In genomic region chr12:29534326-29534725, GRCm38 (mm10) we compare ENCODE assay signal across 9 mouse cellular contexts. TPM values are rescaled to one million over a fixed set of nuclear protein-coding genes. Genes with fewer than 3 reads are reported as not detected.
DNase-seq lines count a peak whose midpoint lies in the region; ATAC-seq lines count a peak whose summit lies in the region.
"Had no signal": no experiment of that assay in that cellular context is flagged by ENCODE, and none has a peak within 500 bp of the region (broad histone marks: within the 10 kb centered on the region; RNA-seq: fewer than 3 reads in every experiment).

No protein-coding gene starts in this region.

- no peaks in the 10 kb centered on the region for H3K27me3 ChIP-seq in hindbrain, embryonic 14.5 days (ENCODE audit: control insufficient read depth, insufficient read depth, low read length)
- H3K27me3 ChIP-seq in neural tube, embryonic 13.5 days: no peaks in the 10 kb centered on the region

- no peaks in the 10 kb centered on the region for H3K36me3 ChIP-seq in hindbrain, embryonic 14.5 days (replicated peaks; ENCODE audit: control insufficient read depth, insufficient read depth)
- H3K36me3 ChIP-seq in neural tube, embryonic 13.5 days: no peaks in the 10 kb centered on the region
- H3K36me3 ChIP-seq: lung, embryonic 15.5 days had no signal

- peak overlapping the region; percentile 82 for H3K4me2 ChIP-seq in hindbrain, embryonic 14.5 days (replicated peaks)
- H3K4me2 ChIP-seq in neural tube, embryonic 13.5 days: peak overlapping the region; percentile 79
- H3K4me2 ChIP-seq: lung, embryonic 15.5 days had no signal

- H3K4me3 ChIP-seq in hindbrain, embryonic 14.5 days (replicated peaks; ENCODE audit: low read length): peak overlapping the region; percentile 47
- peak overlapping the region; percentile 50 for H3K4me3 ChIP-seq in neural tube, embryonic 13.5 days
- H3K4me3 ChIP-seq: lung, embryonic 15.5 days had no signal

- no peaks in the 10 kb centered on the region for H3K9me3 ChIP-seq in hindbrain, embryonic 14.5 days (ENCODE audit: control insufficient read depth, low read length)
- H3K9me3 ChIP-seq in neural tube, embryonic 13.5 days: no peaks in the 10 kb centered on the region
- H3K9me3 ChIP-seq: lung, embryonic 15.5 days had no signal

- H3K27ac ChIP-seq in hindbrain, embryonic 14.5 days: peak overlapping the region; percentile 97
- H3K27ac ChIP-seq in neural tube, embryonic 13.5 days (replicated peaks): peak overlapping the region; percentile 98
- H3K27ac ChIP-seq: lung, embryonic 15.5 days had no signal

- peak overlapping the region; percentile 81 for H3K9ac ChIP-seq in hindbrain, embryonic 14.5 days
- peak overlapping the region; percentile 90 for H3K9ac ChIP-seq in neural tube, embryonic 13.5 days
- H3K9ac ChIP-seq: lung, embryonic 15.5 days had no signal

- 3% methylated on average over 6 of the region's 6 CpGs for WGBS in hindbrain, embryonic 14.5 days
- WGBS in neural tube, embryonic 13.5 days: 4% methylated on average over 6 of the region's 6 CpGs

- H3K4me1 ChIP-seq in hindbrain, embryonic 14.5 days (replicated peaks; ENCODE audit: control insufficient read depth, insufficient read depth, low read length): peaks cover 37% of the 10 kb centered on the region
- H3K4me1 ChIP-seq in neural tube, embryonic 13.5 days (replicated peaks): peaks cover 77% of the 10 kb centered on the region
- H3K4me1 ChIP-seq: lung, embryonic 15.5 days had no signal

- no peak for DNase-seq in cerebellum, postnatal 4 days (ENCODE audit: low spot score in 2 of 2)
- DNase-seq in left cerebral cortex, postnatal 25 days (ENCODE audit: low spot score in 2 of 2): peak; percentile 60 to 83
- DNase-seq in left cerebral cortex, postnatal 4 days: no peak
- peak; percentile 63 for DNase-seq in hindbrain, embryonic 14.5 days (ENCODE audit: low spot score)
- DNase-seq in gastrocnemius, adult 8-10 months (ENCODE audit: low spot score in 2 of 2): no peak
- DNase-seq in urinary bladder, postnatal 36 days (ENCODE audit: low spot score in 2 of 2): no peak

- ATAC-seq in cerebellum, adult (ENCODE audit: insufficient number of reproducible peaks, low FRiP score, low TSS enrichment): peak; percentile 57
- peak; percentile 51; the same call in 1 of the 2 replicates for ATAC-seq in hindbrain, embryonic 14.5 days (ENCODE audit: low FRiP score)
- ATAC-seq in neural tube, embryonic 13.5 days (ENCODE audit: low read depth): peak; percentile 33

- intact Hi-C loops in left cerebral cortex, postnatal 25 days (cut with DNase I): loop anchor here (2.0 to 10.0 kb wide), 4 partner anchors 22 to 950 kb away; partner anchors contain the start of gene Allc
- intact Hi-C loops in left cerebral cortex, postnatal 4 days (cut with DNase I): loop anchor here (10.0 kb wide), 3 partner anchors 250 to 830 kb away; no protein-coding TSS in a partner anchor

RNA-seq across cellular contexts. Expression of gene Myt1l, which starts 6.1 kb away (rescaled TPM):
- total RNA-seq in left cerebral cortex, postnatal 25 days (2021): 100 to 1,000 TPM; 218 to 245 TPM
- 100 to 1,000 TPM; 267 to 283 TPM for total RNA-seq in left cerebral cortex, postnatal 4 days (2021)
- 187 and 202 TPM in 2 replicates for polyA plus RNA-seq in hindbrain, embryonic 14.5 days (2014; fragmentation: Nextera tagmentation; extraction: Ambion mirVana)
- 170 TPM in 2 replicates for polyA plus RNA-seq in neural tube, embryonic 13.5 days (2015; fragmentation: Nextera tagmentation; extraction: Ambion mirVana)
- under 1 TPM in 1 of 4 experiments, not detected in 3; 0.35 TPM for total RNA-seq in gastrocnemius, adult 8-10 months (2022)

Comparison
In these comparisons a context has a peak if more than half of its experiments do, and no peak if none do; other contexts are left out.
1. DNase-seq: peak in left cerebral cortex, postnatal 25 days (2 of 2) and hindbrain, embryonic 14.5 days (single experiment); none in cerebellum, postnatal 4 days (0 of 2), left cerebral cortex, postnatal 4 days (single experiment), gastrocnemius, adult 8-10 months (0 of 2) and urinary bladder, postnatal 36 days (0 of 2).
2. RNA of gene Myt1l, which starts 6.1 kb away (total RNA-seq): 267 to 283 TPM in left cerebral cortex, postnatal 4 days and 218 to 245 TPM in left cerebral cortex, postnatal 25 days; 0.35 TPM in gastrocnemius, adult 8-10 months; every median in the first group is over 100 times any median in the second.
3. Peak in every context shown above with its lines, with median percentiles within 50 percentile points of each other: ATAC-seq.